Mouse (Mus musculus) gastrocnemius, postnatal 14 days (tissue): ENCODE results near the gene Gm9972. TPM values are rescaled to one million over a fixed set of nuclear protein-coding genes. Genes with fewer than 3 reads are reported as not detected.

Experiments
- DNase-seq: peaks from one replicate; pipeline ENCODE4 v3.0.0; 2021; ENCODE audit warnings: mixed read lengths
- intact Hi-C: fragments of 180-260 bp; cut with DNase I; formaldehyde crosslinking; loops from one replicate; pipeline ENCODE4 v1.15.1; 2025; ENCODE audit warnings: low total_unique reads
- long read RNA-seq, 2 experiments: library from polyadenylated mRNA; stranded (forward); transcript quantifications; one replicate each; pipeline ENCODE4 v2.0.0; 2021
- total RNA-seq, 2 experiments: library from RNA; stranded (reverse); gene quantifications; 2 replicates each; pipeline ENCODE4 v1.2.3; 2021

The Gm9972 gene
- total RNA-seq, result not detected
- long read RNA-seq, experiment 1, result 0 reads
- long read RNA-seq, experiment 2, result 0 reads

GRCm38 (mm10) chr11:43035446-43035845 is at the start of gene Gm9972:
TSS of gene Gm9972 (plus strand) at chr11:43035746.
- no peak for DNase-seq
- intact Hi-C loops, result no loop called here

- intact Hi-C loops, result no loop called here
- no peak for DNase-seq
Measured at GRCm38 (mm10) chr11:42999188-42999587, 36.4 kb upstream of the Gm9972 start.

- no peak for DNase-seq
- intact Hi-C loops, result no loop called here
Measured at GRCm38 (mm10) chr11:43011941-43012340, 23.6 kb upstream of the Gm9972 start.

GRCm38 (mm10) chr11:43012980-43013379 is 22.6 kb upstream of the Gm9972 start:
- intact Hi-C loops, result no loop called here
- no peak for DNase-seq

- intact Hi-C loops, result no loop called here
- DNase-seq, result no peak
Measured at GRCm38 (mm10) chr11:43023109-43023688, 12.3 kb upstream of the Gm9972 start.

GRCm38 (mm10) chr11:43029813-43030212 is 5.7 kb upstream of the Gm9972 start:
- intact Hi-C loops, result no loop called here
- DNase-seq, result no peak

GRCm38 (mm10) chr11:43032141-43032540 is 3.4 kb upstream of the Gm9972 start:
- DNase-seq, result no peak
- intact Hi-C loops, result no loop called here

- no peak for DNase-seq
- intact Hi-C loops, result no loop called here
Measured at GRCm38 (mm10) chr11:43045871-43046548, 10.5 kb downstream of the Gm9972 start.

- intact Hi-C loops, result no loop called here
Measured at GRCm38 (mm10) chr11:43049363-43049762, 13.8 kb downstream of the Gm9972 start.

GRCm38 (mm10) chr11:43054972-43055371 is 19.4 kb downstream of the Gm9972 start:
- intact Hi-C loops, result no loop called here

More at GRCm38 (mm10) chr11:43049363-43049762, 13.8 kb downstream of the Gm9972 start:
- DNase-seq, result no peak

GRCm38 (mm10) chr11:43059437-43059970 is 24.0 kb downstream of the Gm9972 start:
- intact Hi-C loops, result no loop called here
- no peak for DNase-seq

More at GRCm38 (mm10) chr11:43054972-43055371, 19.4 kb downstream of the Gm9972 start:
- DNase-seq, result no peak

- intact Hi-C loops, result no loop called here
- no peak for DNase-seq
Measured at GRCm38 (mm10) chr11:43062286-43062685, 26.7 kb downstream of the Gm9972 start.

- DNase-seq, result no peak
- intact Hi-C loops, result no loop called here
Measured at GRCm38 (mm10) chr11:43086309-43087050, 50.9 kb downstream of the Gm9972 start.

Other genes starting within 250 kb of the Gm9972 start
- gene Atp10b, start 114.1 kb downstream of the Gm9972 start, total RNA-seq, result under 1 TPM; 0.02 to 0.14 TPM